9 mouse cellular contexts compared by ENCODE assay signal in genomic region chr15:99715982-99716746, GRCm38 (mm10). TPM values are rescaled to one million over a fixed set of nuclear protein-coding genes. Genes with fewer than 3 reads are reported as not detected.
A peak's percentile ranks its signal among the peaks of the same experiment; 100 is the strongest.
DNase-seq lines count a peak whose midpoint lies in the region; ATAC-seq and TF ChIP-seq lines count a peak whose summit lies in the region.
"Had no signal": no experiment of that assay in that cellular context is flagged by ENCODE, and none has a peak within 500 bp of the region (broad histone marks: within the 10 kb centered on the region; RNA-seq: fewer than 3 reads in every experiment).

No protein-coding gene starts in this region.

- no peak for DNase-seq in gastrocnemius, adult 2 months
- no peak for DNase-seq in gastrocnemius, adult 8-10 months (ENCODE audit: low spot score in 2 of 2)
- DNase-seq in brain, adult 2 months (ENCODE audit: low read depth, low spot score), result peak; percentile 63
- no peak for DNase-seq in thymus, postnatal 0 days (ENCODE audit: low spot score)
- no peak for DNase-seq in ovary, postnatal 14 days (ENCODE audit: low spot score)

- 70% methylated on average over 11 of the region's 11 CpGs for WGBS in hindbrain, embryonic 13.5 days
- 66% methylated on average over 11 of the region's 11 CpGs for WGBS in liver, embryonic 15.5 days (ENCODE audit: insufficient replicate concordance)

- no peak for ATAC-seq in hindbrain, embryonic 13.5 days (ENCODE audit: low FRiP score)
- no peak; the same call in 1 of the 2 replicates for ATAC-seq in liver, embryonic 15.5 days (ENCODE audit: insufficient read depth)
- no peak for ATAC-seq in megakaryocyte-erythroid progenitor cell, adult 5-6 weeks (replicated peaks; ENCODE audit: low FRiP score, low TSS enrichment, poor library complexity, severe bottlenecking)

- H3K4me1 ChIP-seq in hindbrain, embryonic 13.5 days (replicated peaks), result peaks cover 53% of the 10 kb centered on the region
- H3K4me1 ChIP-seq in liver, embryonic 15.5 days (replicated peaks), result peaks cover 50% of the 10 kb centered on the region

- peak overlapping the region; percentile 96 for H3K27ac ChIP-seq in gastrocnemius, adult 2 months
- H3K27ac ChIP-seq in hindbrain, embryonic 13.5 days, result peak overlapping the region; percentile 83
- H3K27ac ChIP-seq in liver, embryonic 15.5 days (replicated peaks), result peak overlapping the region; percentile 10; the same call in 1 of the 2 replicates

- peaks cover 70% of the 10 kb centered on the region for H3K36me3 ChIP-seq in hindbrain, embryonic 13.5 days
- H3K36me3 ChIP-seq in liver, embryonic 15.5 days (replicated peaks), result peaks cover 15% of the 10 kb centered on the region

- H3K27me3 ChIP-seq in hindbrain, embryonic 13.5 days, result no peaks in the 10 kb centered on the region
- no peaks in the 10 kb centered on the region for H3K27me3 ChIP-seq in liver, embryonic 15.5 days

- no peaks in the 10 kb centered on the region for H3K9me3 ChIP-seq in hindbrain, embryonic 13.5 days
- H3K9me3 ChIP-seq in liver, embryonic 15.5 days (replicated peaks), result no peaks in the 10 kb centered on the region

- no peak for TF ChIP-seq CTCF in gastrocnemius, adult 2 months (IDR thresholded peaks at IDR 0.05)

- no peak overlapping the region for H3K4me2 ChIP-seq in hindbrain, embryonic 13.5 days
- no peak overlapping the region for H3K4me2 ChIP-seq in liver, embryonic 15.5 days

- intact Hi-C loops in gastrocnemius, adult 2 months (cut with DNase I), result loop anchor here (1.0 kb wide), 1 partner anchor 62 kb away; no protein-coding TSS in a partner anchor

- H3K9ac ChIP-seq in hindbrain, embryonic 13.5 days, result peak overlapping the region; percentile 65
- H3K9ac ChIP-seq in liver, embryonic 15.5 days, result no peak overlapping the region

- no peak overlapping the region for H3K4me3 ChIP-seq in gastrocnemius, adult 2 months
- H3K4me3 ChIP-seq in hindbrain, embryonic 13.5 days, result no peak overlapping the region
- no peak overlapping the region for H3K4me3 ChIP-seq in liver, embryonic 15.5 days (replicated peaks)

RNA-seq across cellular contexts. Expression of gene Gpd1, which starts 1.2 kb away (rescaled TPM):
- 100 to 1,000 TPM; 381 to 575 TPM for total RNA-seq in gastrocnemius, adult 2 months (2021)
- 100 to 1,000 TPM; 446 to 550 (median 458) TPM for total RNA-seq in gastrocnemius, adult 8-10 months (2022)
- 1.6 and 2.1 TPM in 2 replicates for polyA plus RNA-seq in hindbrain, embryonic 13.5 days (2015; fragmentation: Nextera tagmentation; extraction: Ambion mirVana)
- polyA plus RNA-seq in liver, embryonic 15.5 days (2015; fragmentation: Nextera tagmentation; extraction: Ambion mirVana), result 26.7 and 33.3 TPM in 2 replicates
- polyA plus RNA-seq in thymus, postnatal 0 days (2015; fragmentation: Nextera tagmentation; extraction: Ambion mirVana), result 0.30 and 1.8 TPM in 2 replicates
- total RNA-seq in megakaryocyte-erythroid progenitor cell, adult 5-6 weeks (2014; fragmentation: Nextera tagmentation), result 0.49 TPM in 1 of 2 replicates, not detected in the other
- total RNA-seq in megakaryocyte-erythroid progenitor cell, adult 5-6 weeks (2017), result 0.23 TPM in 1 of 2 replicates, not detected in the other

RNA-seq across cellular contexts. Expression of gene Cox14, which starts 9.3 kb away (rescaled TPM):
- 100 to 1,000 TPM; 145 to 166 TPM for total RNA-seq in gastrocnemius, adult 2 months (2021)
- total RNA-seq in gastrocnemius, adult 8-10 months (2022), result 100 to 1,000 TPM; 154 to 172 (median 162) TPM
- polyA plus RNA-seq in hindbrain, embryonic 13.5 days (2015; fragmentation: Nextera tagmentation; extraction: Ambion mirVana), result 160 and 174 TPM in 2 replicates
- 67.5 and 74.7 TPM in 2 replicates for polyA plus RNA-seq in liver, embryonic 15.5 days (2015; fragmentation: Nextera tagmentation; extraction: Ambion mirVana)
- polyA plus RNA-seq in thymus, postnatal 0 days (2015; fragmentation: Nextera tagmentation; extraction: Ambion mirVana), result 241 and 259 TPM in 2 replicates
- 60.9 and 68.1 TPM in 2 replicates for total RNA-seq in megakaryocyte-erythroid progenitor cell, adult 5-6 weeks (2014; fragmentation: Nextera tagmentation)
- 17.2 and 30.4 TPM in 2 replicates for total RNA-seq in megakaryocyte-erythroid progenitor cell, adult 5-6 weeks (2017)

RNA-seq across cellular contexts. Expression of gene Gm17349, which starts 10.9 kb away (rescaled TPM):
- total RNA-seq in gastrocnemius, adult 2 months (2021), result 1 to 10 TPM in 1 of 2 experiments, not detected in 1; 1.0 TPM
- 1 to 10 TPM in 1 of 4 experiments, not detected in 3; 1.3 TPM for total RNA-seq in gastrocnemius, adult 8-10 months (2022)
- polyA plus RNA-seq in hindbrain, embryonic 13.5 days (2015; fragmentation: Nextera tagmentation; extraction: Ambion mirVana), result not detected in 2 replicates
- not detected in 2 replicates for polyA plus RNA-seq in liver, embryonic 15.5 days (2015; fragmentation: Nextera tagmentation; extraction: Ambion mirVana)
- polyA plus RNA-seq in thymus, postnatal 0 days (2015; fragmentation: Nextera tagmentation; extraction: Ambion mirVana), result not detected in 2 replicates
- not detected in 2 replicates for total RNA-seq in megakaryocyte-erythroid progenitor cell, adult 5-6 weeks (2014; fragmentation: Nextera tagmentation)
- total RNA-seq in megakaryocyte-erythroid progenitor cell, adult 5-6 weeks (2017), result not detected in 2 replicates
- total RNA-seq: hematopoietic stem cell, adult 5-6 weeks had no signal

RNA-seq across cellular contexts. Expression of gene Smarcd1, which starts 14.2 kb away (rescaled TPM):
- total RNA-seq in gastrocnemius, adult 2 months (2021), result 1 to 10 TPM; 6.9 to 7.2 TPM
- 1 to 10 TPM; 4.8 to 9.4 (median 7.2) TPM for total RNA-seq in gastrocnemius, adult 8-10 months (2022)
- 134 and 145 TPM in 2 replicates for polyA plus RNA-seq in hindbrain, embryonic 13.5 days (2015; fragmentation: Nextera tagmentation; extraction: Ambion mirVana)
- polyA plus RNA-seq in liver, embryonic 15.5 days (2015; fragmentation: Nextera tagmentation; extraction: Ambion mirVana), result 5.3 and 5.7 TPM in 2 replicates
- polyA plus RNA-seq in thymus, postnatal 0 days (2015; fragmentation: Nextera tagmentation; extraction: Ambion mirVana), result 36.3 and 41.1 TPM in 2 replicates
- total RNA-seq in megakaryocyte-erythroid progenitor cell, adult 5-6 weeks (2014; fragmentation: Nextera tagmentation), result 29.2 and 37.5 TPM in 2 replicates
- total RNA-seq in megakaryocyte-erythroid progenitor cell, adult 5-6 weeks (2017), result 10.5 and 28.6 TPM in 2 replicates

RNA-seq across cellular contexts. Expression of gene Asic1, which starts 46.0 kb away (rescaled TPM):
- total RNA-seq in gastrocnemius, adult 2 months (2021), result under 1 TPM in 1 of 2 experiments, not detected in 1; 0.31 TPM
- total RNA-seq in gastrocnemius, adult 8-10 months (2022), result not detected
- 58.3 and 63.0 TPM in 2 replicates for polyA plus RNA-seq in hindbrain, embryonic 13.5 days (2015; fragmentation: Nextera tagmentation; extraction: Ambion mirVana)
- polyA plus RNA-seq in liver, embryonic 15.5 days (2015; fragmentation: Nextera tagmentation; extraction: Ambion mirVana), result 0.28 and 0.45 TPM in 2 replicates
- 0.94 and 1.1 TPM in 2 replicates for polyA plus RNA-seq in thymus, postnatal 0 days (2015; fragmentation: Nextera tagmentation; extraction: Ambion mirVana)
- not detected in 2 replicates for total RNA-seq in megakaryocyte-erythroid progenitor cell, adult 5-6 weeks (2014; fragmentation: Nextera tagmentation)
- 0.33 TPM in 1 of 2 replicates, not detected in the other for total RNA-seq in megakaryocyte-erythroid progenitor cell, adult 5-6 weeks (2017)
- total RNA-seq: hematopoietic stem cell, adult 5-6 weeks had no signal

Comparison
In these comparisons a context has a peak if more than half of its experiments do, and no peak if none do; other contexts are left out.
1. H3K27ac ChIP-seq: peak in every context shown above with its lines; median percentile 96 in gastrocnemius, adult 2 months; 83 in hindbrain, embryonic 13.5 days; 10 in liver, embryonic 15.5 days.
2. RNA of gene Gpd1, which starts 1.2 kb away (total RNA-seq): 381 to 575 TPM in gastrocnemius, adult 2 months and 446 to 550 TPM in gastrocnemius, adult 8-10 months; 0.23 to 0.49 TPM in megakaryocyte-erythroid progenitor cell, adult 5-6 weeks; every median in the first group is over 100 times any median in the second.